Mouse (Mus musculus) gastrocnemius, postnatal 36 days (tissue): ENCODE measurements around the gene Clcn1. TPM values are rescaled to one million over a fixed set of nuclear protein-coding genes. Genes with fewer than 3 reads are reported as not detected.
A peak's percentile ranks its signal among the peaks of the same experiment; 100 is the strongest.

Experiments
- DNase-seq, 2 experiments: peaks; one replicate each; pipeline ENCODE4 v3.0.0; 2022
- intact Hi-C: fragments of 180-260 bp; cut with DNase I; formaldehyde crosslinking; loops from one replicate; pipeline ENCODE4 v1.15.1; 2025
- total RNA-seq, 2 experiments: library from RNA; stranded (reverse); gene quantifications; 2 replicates each; pipeline ENCODE4 v1.2.3; 2021

The Clcn1 gene
- total RNA-seq, 2 experiments from 2014 or later, result 134 to 146 TPM

GRCm38 (mm10) chr6:42349006-42349425 is 62.5 kb downstream of the Clcn1 start:
- DNase-seq, result peak; percentile 70 to 73
- intact Hi-C loops, result loop anchor here (2.0 kb wide), 2 partner anchors 30 to 234 kb away; no protein-coding TSS in a partner anchor

GRCm38 (mm10) chr6:42349426-42350020 is 63.0 kb downstream of the Clcn1 start, which contains the start of gene Zyx:
Gene Zyx (plus strand): TSS chr6:42349630.
- intact Hi-C loops, result loop anchor here (2.0 kb wide), 2 partner anchors 29 to 233 kb away; no protein-coding TSS in a partner anchor
- peak; percentile 87 to 92 for DNase-seq

GRCm38 (mm10) chr6:42350021-42350967 is 63.8 kb downstream of the Clcn1 start:
- peak; percentile 81 to 84 for DNase-seq
- intact Hi-C loops, result no loop called here

- intact Hi-C loops, result no loop called here
Measured at GRCm38 (mm10) chr6:42350968-42351775, 64.7 kb downstream of the Clcn1 start.

GRCm38 (mm10) chr6:42351776-42352485 is 65.4 kb downstream of the Clcn1 start:
- DNase-seq, result no peak
- intact Hi-C loops, result no loop called here

More at GRCm38 (mm10) chr6:42350968-42351775, 64.7 kb downstream of the Clcn1 start:
- DNase-seq, result no peak

GRCm38 (mm10) chr6:42352486-42352846 is 66.0 kb downstream of the Clcn1 start:
- no peak for DNase-seq
- intact Hi-C loops, result no loop called here

GRCm38 (mm10) chr6:42353180-42353579 is 66.7 kb downstream of the Clcn1 start:
- intact Hi-C loops, result no loop called here
- no peak for DNase-seq

- DNase-seq, result no peak
- intact Hi-C loops, result no loop called here
Measured at GRCm38 (mm10) chr6:42354076-42355019, 67.9 kb downstream of the Clcn1 start.

GRCm38 (mm10) chr6:42355366-42355765 is 68.9 kb downstream of the Clcn1 start:
- no peak for DNase-seq
- intact Hi-C loops, result no loop called here

GRCm38 (mm10) chr6:42355794-42356600 is 69.5 kb downstream of the Clcn1 start:
- DNase-seq, result no peak
- intact Hi-C loops, result no loop called here

GRCm38 (mm10) chr6:42356913-42357312 is 70.4 kb downstream of the Clcn1 start:
- no peak for DNase-seq
- intact Hi-C loops, result no loop called here

- no peak for DNase-seq
- intact Hi-C loops, result no loop called here
Measured at GRCm38 (mm10) chr6:42357901-42358300, 71.4 kb downstream of the Clcn1 start.

- intact Hi-C loops, result no loop called here
- DNase-seq, result no peak
Measured at GRCm38 (mm10) chr6:42358901-42359300, 72.4 kb downstream of the Clcn1 start.

- intact Hi-C loops, result no loop called here
- no peak for DNase-seq
Measured at GRCm38 (mm10) chr6:42359364-42360147, 73.1 kb downstream of the Clcn1 start.

- intact Hi-C loops, result no loop called here
- DNase-seq, result no peak
Measured at GRCm38 (mm10) chr6:42360231-42360840, 73.9 kb downstream of the Clcn1 start.

GRCm38 (mm10) chr6:42361041-42361895 is 74.8 kb downstream of the Clcn1 start:
- intact Hi-C loops, result no loop called here

More at GRCm38 (mm10) chr6:42361041-42361895, 74.8 kb downstream of the Clcn1 start:
- no peak for DNase-seq
